Mouse (Mus musculus): ENCODE measurements at regions not wholly inside any gene's neighbourhood (a gene's known extent, or its start where the extent isn't known, plus 50 kb on each side); places are given as distances from the start of the nearest gene placed in this dataset.

- WGBS = 52% methylated on average over 7 of the region's 7 CpGs
- H3K4me1 ChIP-seq (replicated peaks) = peaks cover 52% of the 10 kb centered on the region
- no peak overlapping the region for H3K4me3 ChIP-seq (replicated peaks)
- H3K4me2 ChIP-seq = no peak overlapping the region
- no peaks in the 10 kb centered on the region for H3K9me3 ChIP-seq
- no peak for ATAC-seq (ENCODE audit: insufficient number of reproducible peaks, insufficient read depth, low FRiP score, low TSS enrichment, low read depth)
- H3K27ac ChIP-seq = no peak overlapping the region
- H3K27me3 ChIP-seq = peaks cover 80% of the 10 kb centered on the region
- no peak overlapping the region for H3K9ac ChIP-seq (replicated peaks)
- H3K36me3 ChIP-seq = no peaks in the 10 kb centered on the region
Observed at GRCm38 (mm10) chrX:99215111-99215510, 79.2 kb downstream of the Efnb1 start.

- H3K9ac ChIP-seq (replicated peaks) = no peak overlapping the region
- ATAC-seq (ENCODE audit: insufficient number of reproducible peaks, insufficient read depth, low FRiP score, low TSS enrichment, low read depth) = no peak
- H3K36me3 ChIP-seq = no peaks in the 10 kb centered on the region
- no peak overlapping the region for H3K4me2 ChIP-seq
- peaks cover 76% of the 10 kb centered on the region for H3K27me3 ChIP-seq
- H3K4me3 ChIP-seq (replicated peaks) = no peak overlapping the region
- no peaks in the 10 kb centered on the region for H3K9me3 ChIP-seq
- H3K4me1 ChIP-seq (replicated peaks) = peaks cover 41% of the 10 kb centered on the region
- no peak overlapping the region for H3K27ac ChIP-seq
- 43% methylated on average over 6 of the region's 6 CpGs for WGBS
Observed at GRCm38 (mm10) chrX:99213565-99214153, 77.7 kb downstream of the Efnb1 start.

GRCm38 (mm10) chrX:99204077-99204476 lies 68.1 kb downstream of the Efnb1 start:
- Histone ChIP-seq H3K4me2 (no peak overlapping the region), H3K4me3 (replicated peaks) (no peak overlapping the region), H3K4me1 (replicated peaks) (peaks cover 9% of the 10 kb centered on the region), H3K9me3 (no peaks in the 10 kb centered on the region), H3K27ac (no peak overlapping the region), H3K36me3 (no peaks in the 10 kb centered on the region), H3K9ac (replicated peaks) (no peak overlapping the region), H3K27me3 (peaks cover 76% of the 10 kb centered on the region)
- 80% methylated on average over 6 of the region's 6 CpGs for WGBS
- no peak for ATAC-seq (ENCODE audit: insufficient number of reproducible peaks, insufficient read depth, low FRiP score, low TSS enrichment, low read depth)

GRCm38 (mm10) chrX:99201081-99201480 lies 65.2 kb downstream of the Efnb1 start:
- Histone ChIP-seq H3K9ac (replicated peaks) (no peak overlapping the region), H3K36me3 (no peaks in the 10 kb centered on the region), H3K4me3 (replicated peaks) (no peak overlapping the region), H3K27me3 (peaks cover 80% of the 10 kb centered on the region), H3K4me2 (no peak overlapping the region), H3K9me3 (no peaks in the 10 kb centered on the region), H3K27ac (no peak overlapping the region), H3K4me1 (replicated peaks) (peaks cover 27% of the 10 kb centered on the region)
- ATAC-seq (ENCODE audit: insufficient number of reproducible peaks, insufficient read depth, low FRiP score, low TSS enrichment, low read depth) = no peak
- 62% methylated on average over 7 of the region's 7 CpGs for WGBS

GRCm38 (mm10) chrX:99199669-99200068 lies 63.7 kb downstream of the Efnb1 start:
- Histone ChIP-seq H3K27me3 (peaks cover 81% of the 10 kb centered on the region), H3K4me2 (peak overlapping the region; percentile 47; the same call in 1 of the 2 replicates), H3K9me3 (no peaks in the 10 kb centered on the region), H3K4me3 (replicated peaks) (no peak overlapping the region), H3K9ac (replicated peaks) (no peak overlapping the region), H3K27ac (peak overlapping the region; percentile 90), H3K4me1 (replicated peaks) (peaks cover 27% of the 10 kb centered on the region), H3K36me3 (no peaks in the 10 kb centered on the region)
- no peak for ATAC-seq (ENCODE audit: insufficient number of reproducible peaks, insufficient read depth, low FRiP score, low TSS enrichment, low read depth)
- WGBS = 58% methylated on average over 5 of the region's 5 CpGs

- peak overlapping the region; percentile 90 for H3K27ac ChIP-seq
- no peaks in the 10 kb centered on the region for H3K36me3 ChIP-seq
- WGBS = 22% methylated on average over 29 of the region's 29 CpGs
- H3K4me1 ChIP-seq (replicated peaks) = peaks cover 27% of the 10 kb centered on the region
- H3K27me3 ChIP-seq = peaks cover 79% of the 10 kb centered on the region
- no peaks in the 10 kb centered on the region for H3K9me3 ChIP-seq
- peak; percentile 50; the same call in 1 of the 2 replicates for ATAC-seq (ENCODE audit: insufficient number of reproducible peaks, insufficient read depth, low FRiP score, low TSS enrichment, low read depth)
- H3K4me3 ChIP-seq (replicated peaks) = no peak overlapping the region; the same call in 1 of the 2 replicates
- H3K4me2 ChIP-seq = peak overlapping the region; percentile 47
- peak overlapping the region; percentile 34; the same call in 1 of the 2 replicates for H3K9ac ChIP-seq (replicated peaks)
Observed at GRCm38 (mm10) chrX:99198961-99199631, 63.2 kb downstream of the Efnb1 start.
